Mouse (Mus musculus) lung, embryonic 16.5 days (tissue): Measurements from ENCODE around the gene Lypd4. TPM values are rescaled to one million over a fixed set of nuclear protein-coding genes. Genes with fewer than 3 reads are reported as not detected.

Source experiments
- ATAC-seq: fragments of 200-750 bp; cut with Nextera tagmentation; 2 replicates; pipeline ENCODE4 v1.8.0; 2017; ENCODE audit warnings: low read depth, mild to moderate bottlenecking, moderate library complexity
- H3K27ac ChIP-seq: fragments of 300-500 bp; sonication (generic); 2 replicates; pipeline ENCODE4 v1.5.1; 2014; ENCODE audit warnings: mild to moderate bottlenecking, control low read depth, low read length
- H3K27me3 ChIP-seq: fragments of 300-500 bp; sonication (generic); 2 replicates; pipeline ENCODE4 v1.6.1; 2014; ENCODE audit warnings: low read depth, low read length, mixed read lengths; ENCODE audit not compliant: control insufficient read depth, insufficient read depth
- H3K36me3 ChIP-seq: fragments of 300-500 bp; sonication (generic); 2 replicates; pipeline ENCODE4 v1.6.1; 2014; ENCODE audit warnings: low read length; ENCODE audit not compliant: control insufficient read depth, insufficient read depth
- H3K4me1 ChIP-seq: fragments of 300-500 bp; sonication (generic); replicated peaks from 2 replicates; pipeline ENCODE4 v1.6.1; 2014; ENCODE audit warnings: low read length, mixed read lengths; ENCODE audit not compliant: control insufficient read depth, insufficient read depth
- H3K4me2 ChIP-seq: fragments of 300-500 bp; sonication (generic); 2 replicates; pipeline ENCODE4 v1.6.1; 2014; ENCODE audit warnings: low read depth, low read length, control low read depth
- H3K4me3 ChIP-seq: fragments of 300-500 bp; sonication (generic); 2 replicates; pipeline ENCODE4 v1.5.1; 2014; ENCODE audit warnings: mild to moderate bottlenecking, low read length, control low read depth
- H3K9ac ChIP-seq: fragments of 300-500 bp; sonication (generic); 2 replicates; pipeline ENCODE4 v1.6.1; 2014; ENCODE audit warnings: low read length, control low read depth
- H3K9me3 ChIP-seq: fragments of 300-500 bp; sonication (generic); 2 replicates; pipeline ENCODE4 v1.6.1; 2016; ENCODE audit warnings: low read length; ENCODE audit not compliant: control insufficient read depth
- WGBS: fragments of 180-500 bp; shearing (Covaris S2); extraction: QIAGEN DNeasy Blood & Tissue Kit; methylation state at CpG from one replicate; pipeline ENCODE4 v1.1.7; 2014; 5-methylcytosine and 5-hydroxymethylcytosine counted together
- polyA plus RNA-seq: library from polyadenylated mRNA; unstranded; fragments of >200 nt; fragmentation: Nextera tagmentation; extraction: Ambion mirVana; gene quantifications from 2 replicates; pipeline ENCODE4 v1.2.1, GENCODE M21; 2015

Lypd4 gene
- polyA plus RNA-seq, 1 experiment from 2014 or later = not detected

GRCm38 (mm10) chr7:24891241-24892124 is 21.7 kb upstream of the Lypd4 start:
- Histone ChIP-seq H3K4me1 (peaks cover 19% of the 10 kb centered on the region), H3K4me2 (no peak overlapping the region), H3K36me3 (peaks cover 26% of the 10 kb centered on the region), H3K9ac (no peak overlapping the region), H3K27me3 (no peaks in the 10 kb centered on the region), H3K9me3 (no peaks in the 10 kb centered on the region), H3K27ac (peak overlapping the region; percentile 84; the same call in 1 of the 2 replicates), H3K4me3 (no peak overlapping the region)
- WGBS = 67% methylated on average over 3 of the region's 3 CpGs
- no peak for ATAC-seq

DNA sequence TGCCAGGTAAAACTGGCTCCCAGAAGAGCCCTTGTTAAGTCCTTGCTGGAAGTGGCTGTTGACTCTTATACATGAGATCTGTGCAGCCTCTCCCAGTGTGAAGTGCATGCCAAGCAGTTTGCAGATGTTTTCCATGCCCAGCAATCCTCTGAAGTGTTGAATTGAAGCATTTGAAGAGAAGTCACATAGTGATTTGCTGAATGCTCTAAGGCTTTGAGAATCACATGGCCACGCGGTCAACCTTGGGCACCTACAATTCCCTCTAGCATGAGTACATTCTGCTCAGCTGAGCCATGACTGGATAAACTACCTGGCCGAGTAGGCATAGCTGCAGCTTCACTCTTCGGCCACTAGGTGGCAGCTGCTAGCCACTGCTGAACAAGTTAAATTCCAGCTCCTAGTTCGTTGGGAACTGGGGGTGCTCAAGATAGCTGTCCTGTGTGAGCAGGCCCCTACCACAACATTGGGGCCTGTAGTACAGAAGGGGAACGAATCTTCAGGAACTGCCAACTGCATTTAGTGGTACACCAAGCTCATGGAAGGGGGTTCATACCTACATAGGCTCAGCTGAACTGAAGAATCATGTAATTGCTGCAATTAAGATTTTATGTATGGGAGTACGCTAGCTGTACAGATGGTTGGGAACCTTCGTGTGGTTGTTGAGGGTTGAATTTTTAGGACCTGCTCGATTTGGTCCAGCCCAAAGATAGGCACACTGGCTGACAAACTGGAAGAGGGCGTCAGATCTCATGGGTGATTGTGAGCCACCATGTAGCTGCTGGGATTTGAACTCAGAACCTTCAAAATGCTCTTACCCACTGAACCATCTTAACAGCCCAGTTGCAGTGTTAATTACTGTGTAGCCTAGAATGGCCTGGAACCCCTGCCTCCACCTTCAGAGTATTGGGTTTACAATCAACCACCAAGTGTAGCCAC is 20.8 kb upstream of the Lypd4 start:
- no peak overlapping the region for H3K9ac ChIP-seq
- peak; percentile 90 for ATAC-seq
- H3K9me3 ChIP-seq = no peaks in the 10 kb centered on the region
- peaks cover 28% of the 10 kb centered on the region for H3K4me1 ChIP-seq
- peak overlapping the region; percentile 84 for H3K27ac ChIP-seq
- peaks cover 29% of the 10 kb centered on the region for H3K36me3 ChIP-seq
- WGBS = 28% methylated on average over 10 of the region's 10 CpGs
- H3K4me3 ChIP-seq = no peak overlapping the region
- no peak overlapping the region for H3K4me2 ChIP-seq
- no peaks in the 10 kb centered on the region for H3K27me3 ChIP-seq

- H3K4me1 ChIP-seq = peaks cover 31% of the 10 kb centered on the region
- H3K27me3 ChIP-seq = no peaks in the 10 kb centered on the region
- no peak overlapping the region for H3K4me3 ChIP-seq
- peak overlapping the region; percentile 84 for H3K27ac ChIP-seq
- H3K36me3 ChIP-seq = peaks cover 29% of the 10 kb centered on the region
- 0 out of 2 replicates have a peak overlapping the region, but pooled peaks have one; percentile 4 for H3K9ac ChIP-seq
- no peaks in the 10 kb centered on the region for H3K9me3 ChIP-seq
- no peak for ATAC-seq
- H3K4me2 ChIP-seq = no peak overlapping the region
- 71% methylated on average over 6 of the region's 6 CpGs for WGBS
Observed at GRCm38 (mm10) chr7:24889431-24890220, 19.9 kb upstream of the Lypd4 start.

DNA sequence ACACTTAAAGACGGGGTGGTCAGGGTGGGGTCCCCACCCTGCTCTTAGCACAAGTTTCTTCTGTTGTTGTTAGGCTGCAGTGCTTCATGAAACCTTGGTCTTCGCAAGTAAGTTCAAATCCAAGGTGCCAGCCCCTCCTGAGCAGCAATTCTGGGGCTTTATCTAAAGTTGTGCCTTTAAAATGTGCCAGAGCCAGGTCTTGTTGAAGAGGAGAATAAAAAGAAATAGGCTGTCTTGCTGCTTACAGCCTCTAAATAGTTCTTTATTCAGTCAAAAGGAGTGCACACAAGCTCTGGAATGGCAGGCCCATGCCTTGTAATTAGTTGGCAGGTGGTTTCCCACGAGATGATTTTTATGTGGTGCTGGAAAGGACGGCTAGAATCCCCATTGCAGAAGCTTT is 17.4 kb upstream of the Lypd4 start:
- WGBS = 65% methylated on average over 4 of the region's 4 CpGs
- no peaks in the 10 kb centered on the region for H3K9me3 ChIP-seq
- no peaks in the 10 kb centered on the region for H3K27me3 ChIP-seq
- peaks cover 29% of the 10 kb centered on the region for H3K36me3 ChIP-seq
- H3K27ac ChIP-seq = no peak overlapping the region
- peaks cover 31% of the 10 kb centered on the region for H3K4me1 ChIP-seq
- no peak for ATAC-seq
- H3K4me2 ChIP-seq = peak overlapping the region; percentile 85
- peak overlapping the region; percentile 97 for H3K9ac ChIP-seq
- no peak overlapping the region for H3K4me3 ChIP-seq

DNA sequence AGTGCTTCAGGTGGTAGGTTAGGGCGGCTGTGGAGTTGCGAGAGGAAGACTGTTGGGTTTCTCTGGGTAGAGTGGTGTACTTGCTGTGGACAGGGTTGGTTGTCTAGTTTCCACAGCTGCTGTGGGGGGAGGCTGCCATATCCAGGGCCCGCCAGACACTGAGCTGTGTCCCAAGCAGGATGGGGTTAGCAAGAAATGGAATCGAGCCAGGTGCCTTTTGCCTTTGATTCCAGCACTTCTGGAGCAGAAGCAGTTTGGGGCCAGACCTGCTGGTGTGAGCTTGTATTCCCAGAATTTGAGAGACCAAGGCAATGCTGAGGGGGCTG is 16.5 kb upstream of the Lypd4 start:
- peak overlapping the region; percentile 85 for H3K4me2 ChIP-seq
- H3K4me1 ChIP-seq = peaks cover 31% of the 10 kb centered on the region
- WGBS = 31% methylated on average over 4 of the region's 4 CpGs
- H3K36me3 ChIP-seq = peaks cover 29% of the 10 kb centered on the region
- peak overlapping the region; percentile 97 for H3K9ac ChIP-seq
- peak overlapping the region; percentile 74 for H3K4me3 ChIP-seq
- no peaks in the 10 kb centered on the region for H3K27me3 ChIP-seq
- no peak for ATAC-seq
- H3K27ac ChIP-seq = peak overlapping the region; percentile 28; the same call in 1 of the 2 replicates
- no peaks in the 10 kb centered on the region for H3K9me3 ChIP-seq

- Histone ChIP-seq H3K27me3 (no peaks in the 10 kb centered on the region), H3K27ac (peak overlapping the region; percentile 28; the same call in 1 of the 2 replicates), H3K36me3 (peaks cover 29% of the 10 kb centered on the region), H3K4me3 (peak overlapping the region; percentile 74), H3K9ac (peak overlapping the region; percentile 97), H3K4me1 (peaks cover 31% of the 10 kb centered on the region), H3K9me3 (no peaks in the 10 kb centered on the region), H3K4me2 (peak overlapping the region; percentile 85)
- WGBS = 19% methylated on average over 12 of the region's 12 CpGs
- ATAC-seq = no peak
Observed at GRCm38 (mm10) chr7:24885468-24886307, 15.9 kb upstream of the Lypd4 start.

GRCm38 (mm10) chr7:24884693-24885291 is 15.1 kb upstream of the Lypd4 start:
- peak overlapping the region; percentile 97 for H3K9ac ChIP-seq
- no peaks in the 10 kb centered on the region for H3K27me3 ChIP-seq
- peaks cover 30% of the 10 kb centered on the region for H3K4me1 ChIP-seq
- H3K4me2 ChIP-seq = peak overlapping the region; percentile 85
- peak overlapping the region; percentile 91 for H3K27ac ChIP-seq
- 1% methylated on average over 37 of the region's 47 CpGs for WGBS
- peak; percentile 1 for ATAC-seq
- H3K9me3 ChIP-seq = no peaks in the 10 kb centered on the region
- peak overlapping the region; percentile 74 for H3K4me3 ChIP-seq
- peaks cover 28% of the 10 kb centered on the region for H3K36me3 ChIP-seq
